Mouse (Mus musculus): ENCODE data around the gene Vamp2. TPM values are rescaled to one million over a fixed set of nuclear protein-coding genes. Genes with fewer than 3 reads are reported as not detected.
A peak's percentile ranks its signal among the peaks of the same experiment; 100 is the strongest.

Gene Vamp2
- polyA plus RNA-seq, 2 experiments = 89.8 to 199 TPM

GRCm38 (mm10) chr11:69065394-69065925, 22.8 kb upstream of the Vamp2 start:
- Histone ChIP-seq H3K4me3 (replicated peaks; ENCODE audit: low read length) (no peak overlapping the region), H3K4me1 (ENCODE audit: control insufficient read depth, insufficient read depth, low read length) (peaks cover 21% of the 10 kb centered on the region), H3K27ac (replicated peaks; ENCODE audit: low read depth, low read length) (no peak overlapping the region), H3K4me2 (replicated peaks; ENCODE audit: low read depth, low read length, severe bottlenecking) (no peak overlapping the region; the same call in 1 of the 2 replicates), H3K27me3 (ENCODE audit: control insufficient read depth, insufficient read depth, low read length) (no peaks in the 10 kb centered on the region), H3K36me3 (ENCODE audit: control insufficient read depth, insufficient read depth, low read length) (no peaks in the 10 kb centered on the region), H3K9ac (ENCODE audit: low read depth, low read length, severe bottlenecking) (no peak overlapping the region), H3K9me3 (ENCODE audit: control insufficient read depth, low read length) (no peaks in the 10 kb centered on the region)
- DNase-seq (ENCODE audit: low spot score) (no peak), ATAC-seq (ENCODE audit: low FRiP score, low read depth) (no peak)
- TF ChIP-seq POLR2A (IDR thresholded peaks at IDR 0.05; ENCODE audit: borderline replicate concordance, extremely low read depth, insufficient read depth, insufficient read length) = no peak
- 67% methylated on average over 3 of the region's 3 CpGs for WGBS

- DNase-seq (ENCODE audit: low spot score) (no peak), ATAC-seq (ENCODE audit: low FRiP score, low read depth) (no peak)
- Histone ChIP-seq H3K4me2 (replicated peaks; ENCODE audit: low read depth, low read length, severe bottlenecking) (peak overlapping the region; percentile 83), H3K9me3 (ENCODE audit: control insufficient read depth, low read length) (no peaks in the 10 kb centered on the region), H3K9ac (ENCODE audit: low read depth, low read length, severe bottlenecking) (peak overlapping the region; percentile 45), H3K27me3 (ENCODE audit: control insufficient read depth, insufficient read depth, low read length) (no peaks in the 10 kb centered on the region), H3K36me3 (ENCODE audit: control insufficient read depth, insufficient read depth, low read length) (no peaks in the 10 kb centered on the region), H3K27ac (replicated peaks; ENCODE audit: low read depth, low read length) (no peak overlapping the region), H3K4me3 (replicated peaks; ENCODE audit: low read length) (peak overlapping the region; percentile 39), H3K4me1 (ENCODE audit: control insufficient read depth, insufficient read depth, low read length) (peaks cover 15% of the 10 kb centered on the region)
- 1% methylated on average over 25 of the region's 29 CpGs for WGBS
- no peak for TF ChIP-seq POLR2A (IDR thresholded peaks at IDR 0.05; ENCODE audit: borderline replicate concordance, extremely low read depth, insufficient read depth, insufficient read length)
Observed at GRCm38 (mm10) chr11:69066163-69066861, 22.0 kb upstream of the Vamp2 start.

- Histone ChIP-seq H3K4me1 (ENCODE audit: control insufficient read depth, insufficient read depth, low read length) (peaks cover 14% of the 10 kb centered on the region), H3K4me2 (replicated peaks; ENCODE audit: low read depth, low read length, severe bottlenecking) (peak overlapping the region; percentile 83), H3K27me3 (ENCODE audit: control insufficient read depth, insufficient read depth, low read length) (no peaks in the 10 kb centered on the region), H3K27ac (replicated peaks; ENCODE audit: low read depth, low read length) (no peak overlapping the region), H3K36me3 (ENCODE audit: control insufficient read depth, insufficient read depth, low read length) (no peaks in the 10 kb centered on the region), H3K4me3 (replicated peaks; ENCODE audit: low read length) (peak overlapping the region; percentile 39), H3K9me3 (ENCODE audit: control insufficient read depth, low read length) (no peaks in the 10 kb centered on the region), H3K9ac (ENCODE audit: low read depth, low read length, severe bottlenecking) (no peak overlapping the region)
- 13% methylated on average over 8 of the region's 8 CpGs for WGBS
- DNase-seq (ENCODE audit: low spot score) (peak; percentile 96), ATAC-seq (ENCODE audit: low FRiP score, low read depth) (no peak)
- no peak for TF ChIP-seq POLR2A (IDR thresholded peaks at IDR 0.05; ENCODE audit: borderline replicate concordance, extremely low read depth, insufficient read depth, insufficient read length)
Observed at GRCm38 (mm10) chr11:69066956-69067355, 21.3 kb upstream of the Vamp2 start.

GRCm38 (mm10) chr11:69067601-69068000, 20.7 kb upstream of the Vamp2 start:
- WGBS = 58% methylated on average over 6 of the region's 6 CpGs
- H3K4me2 ChIP-seq (replicated peaks; ENCODE audit: low read depth, low read length, severe bottlenecking) = no peak overlapping the region
- H3K27ac ChIP-seq (replicated peaks; ENCODE audit: low read depth, low read length) = no peak overlapping the region
- no peak for DNase-seq (ENCODE audit: low spot score)
- H3K4me3 ChIP-seq (replicated peaks; ENCODE audit: low read length) = no peak overlapping the region
- H3K36me3 ChIP-seq (ENCODE audit: control insufficient read depth, insufficient read depth, low read length) = no peaks in the 10 kb centered on the region
- no peaks in the 10 kb centered on the region for H3K9me3 ChIP-seq (ENCODE audit: control insufficient read depth, low read length)
- no peak overlapping the region for H3K9ac ChIP-seq (ENCODE audit: low read depth, low read length, severe bottlenecking)
- H3K4me1 ChIP-seq (ENCODE audit: control insufficient read depth, insufficient read depth, low read length) = peaks cover 17% of the 10 kb centered on the region
- no peaks in the 10 kb centered on the region for H3K27me3 ChIP-seq (ENCODE audit: control insufficient read depth, insufficient read depth, low read length)
- no peak for ATAC-seq (ENCODE audit: low FRiP score, low read depth)
- TF ChIP-seq POLR2A (IDR thresholded peaks at IDR 0.05; ENCODE audit: borderline replicate concordance, extremely low read depth, insufficient read depth, insufficient read length) = no peak

DNA sequence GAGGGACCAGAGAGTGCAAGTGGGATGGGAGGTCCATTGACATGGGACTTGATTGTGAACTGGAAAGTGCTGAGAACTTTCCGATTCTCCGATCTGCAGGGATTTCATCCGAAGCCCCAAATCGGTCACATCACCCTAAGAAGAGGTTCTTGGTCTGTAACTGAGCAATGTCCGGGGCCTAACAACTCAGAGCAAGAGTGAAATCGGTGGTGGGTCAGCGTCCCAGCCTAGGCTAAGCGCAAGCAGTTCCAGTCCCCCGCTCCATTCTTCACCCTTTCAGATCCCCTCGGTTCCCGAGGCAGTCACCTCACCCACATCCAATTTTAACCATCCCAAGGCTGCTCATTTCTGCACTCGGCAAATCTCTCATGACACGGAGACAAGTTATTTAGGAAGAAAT, 18.2 kb upstream of the Vamp2 start:
- DNase-seq (ENCODE audit: low spot score) (no peak), ATAC-seq (ENCODE audit: low FRiP score, low read depth) (no peak)
- H3K9ac ChIP-seq (ENCODE audit: low read depth, low read length, severe bottlenecking) = peak overlapping the region; percentile 80
- WGBS = 1% methylated on average over 13 of the region's 13 CpGs
- peaks cover 27% of the 10 kb centered on the region for H3K4me1 ChIP-seq (ENCODE audit: control insufficient read depth, insufficient read depth, low read length)
- H3K27ac ChIP-seq (replicated peaks; ENCODE audit: low read depth, low read length) = peak overlapping the region; percentile 94
- peak overlapping the region; percentile 63 for H3K4me3 ChIP-seq (replicated peaks; ENCODE audit: low read length)
- H3K27me3 ChIP-seq (ENCODE audit: control insufficient read depth, insufficient read depth, low read length) = no peaks in the 10 kb centered on the region
- peak overlapping the region; percentile 86 for H3K4me2 ChIP-seq (replicated peaks; ENCODE audit: low read depth, low read length, severe bottlenecking)
- no peaks in the 10 kb centered on the region for H3K9me3 ChIP-seq (ENCODE audit: control insufficient read depth, low read length)
- no peak for TF ChIP-seq POLR2A (IDR thresholded peaks at IDR 0.05; ENCODE audit: borderline replicate concordance, extremely low read depth, insufficient read depth, insufficient read length)
- no peaks in the 10 kb centered on the region for H3K36me3 ChIP-seq (ENCODE audit: control insufficient read depth, insufficient read depth, low read length)
